Mouse (Mus musculus): ENCODE measurements at regions not wholly inside any gene's neighbourhood (a gene's known extent, or its start where the extent isn't known, plus 50 kb on each side); places are given as distances from the start of the nearest gene placed in this dataset.

DNA sequence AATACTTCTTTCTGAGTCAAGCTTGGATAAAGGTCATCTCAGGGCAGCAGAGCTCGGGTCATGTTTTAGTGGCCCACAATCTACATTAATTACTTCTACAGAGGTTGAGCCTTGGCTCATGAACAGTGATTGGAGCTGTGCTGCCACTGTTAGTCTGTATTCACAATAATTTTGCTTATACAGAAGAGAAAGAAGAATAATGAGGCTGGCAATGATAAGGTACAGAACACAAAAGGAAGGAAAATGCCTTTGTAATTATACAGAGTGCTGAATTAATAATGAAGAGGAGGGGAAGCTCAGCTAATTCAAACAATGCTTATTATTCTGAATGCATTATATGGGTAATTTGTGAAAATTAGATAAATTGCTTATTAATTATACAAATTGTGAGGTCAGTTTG is 573.9 kb upstream of the Cblb start:
- no peak for DNase-seq

DNA sequence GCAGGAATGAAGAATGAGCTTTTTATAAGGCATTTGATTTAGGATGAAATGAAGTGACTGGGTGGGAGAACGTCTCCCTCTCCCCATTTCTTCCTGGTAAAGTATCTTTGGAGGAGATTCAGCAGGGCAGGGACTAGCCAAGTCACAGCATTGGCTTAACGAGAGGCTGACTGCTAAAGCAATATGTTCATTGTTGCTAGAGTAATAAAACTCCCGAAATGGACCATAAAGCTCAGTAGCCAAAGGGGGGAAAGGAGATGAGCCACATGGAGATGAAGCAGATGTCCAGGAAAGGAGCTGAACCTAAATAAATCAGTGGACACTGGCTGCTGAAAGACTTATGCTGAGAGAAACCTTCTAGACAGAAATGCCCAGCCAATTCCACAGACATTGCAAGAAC is 555.3 kb upstream of the Cblb start:
- DNase-seq: peak; percentile 71

DNA sequence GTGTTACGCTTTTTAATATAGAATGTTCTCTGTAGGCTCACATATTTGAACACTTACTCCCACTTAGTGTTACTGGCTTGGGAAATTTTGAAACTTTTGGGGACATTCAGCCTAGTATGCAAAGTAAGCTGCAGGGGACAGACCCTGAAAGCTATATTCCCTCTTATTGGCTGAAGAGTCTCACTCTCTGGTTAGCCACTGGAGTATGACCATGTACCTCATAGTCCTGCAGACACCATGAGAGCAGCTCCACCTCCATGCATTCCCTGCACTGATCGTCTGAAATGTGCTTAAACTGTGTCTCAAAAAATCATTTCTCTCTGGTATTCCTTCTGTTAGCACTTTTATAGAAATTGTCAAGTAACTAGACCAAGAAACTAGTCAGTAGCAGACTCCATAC is 534.9 kb upstream of the Cblb start:
- no peak for DNase-seq

DNA sequence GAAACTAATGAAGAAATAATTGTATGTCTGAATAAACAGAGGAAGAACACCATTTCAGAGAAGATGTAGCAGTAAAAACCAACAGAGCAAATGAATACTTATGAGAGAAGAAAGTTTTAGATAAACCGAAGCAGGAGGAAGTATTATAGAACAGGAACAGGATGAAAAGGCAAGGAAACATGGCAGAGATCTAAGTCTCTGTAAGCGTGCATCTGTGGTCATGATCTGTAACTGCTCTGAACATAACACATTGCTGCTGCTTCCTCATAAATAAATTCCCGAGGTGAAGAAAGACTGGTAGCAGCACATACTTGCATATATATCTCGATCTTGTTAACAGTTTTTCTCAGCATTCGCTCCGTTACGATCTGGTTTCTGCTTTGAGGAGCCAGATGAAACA is 533.2 kb upstream of the Cblb start:
- DNase-seq: no peak

DNA sequence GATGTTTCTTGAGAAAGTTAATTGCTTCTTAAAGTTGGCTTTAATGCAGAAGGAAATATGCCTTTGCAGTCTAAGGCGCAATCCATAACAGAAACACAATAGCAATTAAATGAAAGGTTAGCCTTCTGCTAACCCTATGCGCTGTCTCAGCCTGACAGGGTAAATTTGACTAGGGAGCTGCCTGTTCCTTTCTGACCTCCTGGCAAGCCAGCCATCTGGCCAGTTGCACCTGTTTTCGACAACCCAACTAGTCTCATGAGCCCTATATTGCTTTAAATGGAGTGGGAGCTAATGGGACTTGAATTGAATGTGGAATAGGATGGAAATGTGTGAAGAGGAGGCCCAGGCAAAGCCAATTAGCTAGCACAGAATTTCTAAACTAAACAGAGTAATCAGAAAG is 513.9 kb upstream of the Cblb start:
- peak; percentile 86 for DNase-seq

DNA sequence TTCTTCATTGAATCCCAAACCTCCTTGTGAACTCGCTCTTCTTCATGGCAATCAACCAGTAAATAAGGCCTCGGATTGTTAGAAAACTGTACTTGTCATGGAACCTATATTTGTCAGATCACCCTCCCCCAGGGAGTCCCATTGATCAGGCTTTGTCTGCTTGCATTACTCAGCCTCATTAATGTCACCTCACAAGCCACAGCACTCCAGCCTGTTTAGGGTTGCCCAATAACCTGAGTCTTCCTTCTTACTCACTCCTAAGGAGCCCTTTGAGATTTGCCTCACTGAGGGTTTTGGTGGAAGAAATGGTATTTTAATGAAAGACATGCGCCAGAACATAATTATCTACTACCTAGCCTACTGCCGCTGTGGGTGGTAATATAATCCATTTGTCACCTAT is 510.3 kb upstream of the Cblb start:
- no peak for DNase-seq

DNA sequence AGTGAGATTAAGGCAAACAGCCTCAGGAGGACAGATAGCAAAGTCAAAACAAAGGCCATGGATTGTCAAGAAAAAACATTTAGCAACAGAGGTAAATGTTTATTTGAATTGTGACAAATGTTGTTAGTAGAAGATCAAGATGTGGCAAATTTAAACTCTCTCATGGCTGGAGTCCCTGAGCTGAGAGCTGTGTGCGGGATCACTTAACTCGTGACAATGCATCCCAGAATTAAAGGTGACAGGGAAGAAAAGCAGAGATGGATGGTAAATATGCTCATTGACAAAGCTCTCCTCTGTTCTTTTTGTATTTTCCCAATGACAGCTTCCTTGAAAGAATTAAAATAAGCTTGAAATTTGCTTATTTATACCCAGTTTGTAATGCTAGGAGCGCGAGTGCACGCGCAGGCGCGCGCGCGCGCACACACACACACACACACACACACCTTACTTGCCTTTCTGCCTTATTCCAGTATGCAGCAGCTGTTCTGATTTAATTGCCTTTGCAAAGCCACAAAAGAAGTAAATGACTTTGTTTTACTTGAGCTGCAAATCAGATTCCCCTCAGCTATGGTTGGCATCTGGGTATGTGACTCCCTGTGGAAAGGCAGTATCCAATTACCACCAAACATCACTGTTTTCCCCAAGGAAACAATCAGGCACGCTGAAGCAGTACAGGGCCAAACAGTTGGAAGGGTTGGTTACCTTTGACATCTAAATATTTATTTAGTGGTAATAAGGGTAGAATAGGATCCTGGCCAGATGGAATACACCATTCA is 509.5 kb upstream of the Cblb start:
- no peak for DNase-seq

DNA sequence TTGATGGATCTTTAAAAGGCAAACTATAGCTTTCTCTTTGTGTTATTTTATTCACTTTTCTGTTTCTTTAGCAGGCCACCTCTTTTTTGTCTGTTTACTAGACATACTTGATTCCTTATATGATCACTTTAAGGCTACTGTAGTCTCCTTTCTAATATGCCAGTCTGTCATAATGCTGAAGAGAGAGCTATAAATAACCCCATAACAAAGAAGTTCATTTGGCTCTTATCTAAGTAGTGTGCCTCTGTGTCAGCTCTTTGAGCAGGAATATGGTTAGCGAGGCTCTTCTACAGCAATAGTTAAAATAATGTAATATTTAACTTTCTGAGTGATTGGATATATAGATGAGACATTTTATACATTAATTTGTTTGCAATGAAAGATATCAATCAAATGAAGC is 507.0 kb upstream of the Cblb start:
- no peak for DNase-seq

DNA sequence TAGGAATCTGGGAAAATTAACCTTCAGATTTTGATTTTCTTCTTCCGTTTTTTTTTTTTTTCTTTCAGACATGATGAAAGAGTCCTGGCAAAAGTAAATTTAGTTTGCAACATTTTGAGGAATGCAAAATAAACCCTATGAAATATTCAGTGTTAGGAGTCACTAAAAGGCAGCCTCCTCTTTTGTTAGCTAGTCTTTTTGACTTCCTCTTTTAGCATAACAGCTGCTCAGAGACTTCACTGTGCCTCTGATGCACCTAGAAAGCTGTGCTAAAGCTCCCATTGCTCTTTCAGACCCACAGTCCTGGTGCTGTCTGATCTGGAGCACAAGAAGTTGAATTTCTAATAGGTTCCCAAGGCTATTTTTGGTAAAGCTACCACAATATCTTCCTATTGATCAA is 498.5 kb upstream of the Cblb start:
- DNase-seq: no peak

DNA sequence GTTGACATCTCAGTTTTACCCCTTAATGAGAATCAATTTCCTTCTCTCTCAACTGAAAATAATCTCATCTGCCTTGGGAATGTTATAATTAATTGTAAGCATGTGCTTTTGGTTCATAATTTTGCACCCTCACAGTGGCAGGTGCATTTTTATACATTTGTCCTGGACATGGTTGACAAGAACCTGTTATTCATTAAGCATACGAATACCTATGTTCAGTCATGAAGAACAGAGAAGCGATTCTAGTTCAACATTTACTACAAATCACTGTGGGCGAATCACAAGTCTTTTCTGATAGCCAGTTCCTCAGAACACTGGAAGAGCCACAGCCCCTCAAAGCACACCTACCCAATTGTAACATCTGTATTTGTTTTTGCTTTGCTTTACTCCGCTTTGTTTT is 487.3 kb upstream of the Cblb start:
- DNase-seq: no peak

DNA sequence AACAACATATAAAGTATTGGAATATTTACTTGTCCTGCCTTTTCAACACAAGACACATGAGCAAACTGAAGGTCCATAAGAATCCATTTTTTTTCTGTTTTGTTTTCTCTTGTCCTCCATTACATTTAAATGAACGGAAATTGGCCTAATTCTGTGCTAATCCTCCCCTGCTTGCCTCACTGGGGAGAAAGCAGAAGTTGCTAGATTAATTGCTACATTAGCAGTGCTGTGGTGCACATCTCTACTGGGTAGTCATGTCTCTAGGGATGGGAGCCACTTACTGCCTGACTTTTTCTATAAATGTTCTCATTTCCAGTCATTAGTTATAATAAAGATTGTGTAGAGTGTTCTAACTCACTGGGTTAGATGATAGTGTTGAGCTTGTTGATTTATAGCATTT is 484.0 kb upstream of the Cblb start:
- no peak for DNase-seq

DNA sequence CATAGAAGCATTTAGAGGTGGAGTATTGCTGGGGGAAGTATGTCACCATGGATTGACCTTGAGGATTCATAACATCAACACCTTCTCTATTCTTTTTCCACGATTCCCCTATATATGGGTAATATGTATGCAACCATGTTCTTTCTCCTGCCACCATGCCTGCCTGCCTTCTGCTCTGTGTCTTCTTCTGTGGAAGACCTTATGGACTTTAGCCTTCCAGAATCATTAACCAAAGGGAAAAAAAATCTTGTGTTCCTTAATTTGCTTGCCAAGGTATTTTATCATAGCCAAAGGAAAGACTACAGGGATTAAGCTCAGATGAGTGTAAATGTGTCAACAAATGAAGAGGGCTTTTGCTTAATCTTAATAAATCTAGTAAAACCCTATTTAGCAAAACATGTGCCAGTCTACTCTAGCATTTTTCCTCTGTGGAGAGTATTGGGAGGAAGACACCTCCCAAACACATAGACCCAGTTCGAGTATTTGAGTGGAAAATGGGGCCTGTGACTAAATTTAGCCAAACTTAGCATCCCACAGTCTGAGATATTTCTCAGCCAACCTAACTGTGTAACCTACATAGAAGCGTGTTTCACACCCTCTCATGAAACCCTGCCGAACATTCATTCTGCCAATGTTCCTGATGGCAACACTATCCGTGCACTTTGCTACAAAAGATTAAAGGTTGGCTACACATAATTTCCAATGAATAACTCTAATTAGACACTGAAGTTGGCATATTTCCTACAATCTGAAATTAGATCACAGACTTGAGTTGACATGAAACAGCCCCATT is 468.0 kb upstream of the Cblb start:
- DNase-seq: no peak

DNA sequence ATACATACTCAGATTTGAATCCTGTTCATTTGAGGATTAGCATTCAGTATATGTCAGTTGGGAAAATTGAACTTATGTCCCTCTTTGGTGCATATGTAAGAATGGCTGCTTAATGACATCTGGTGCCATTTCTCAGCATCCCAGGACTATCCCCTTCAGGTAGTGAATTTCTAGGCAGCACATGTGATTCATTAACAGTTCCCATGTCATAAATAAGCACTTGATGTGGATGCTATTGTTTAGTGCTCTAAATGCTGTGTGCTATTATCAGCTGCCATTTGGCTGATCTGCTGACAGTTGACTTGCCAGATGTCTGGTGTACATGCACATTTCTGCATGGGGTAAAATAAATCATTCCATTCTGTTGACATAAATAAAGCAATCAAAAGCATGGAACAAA is 467.0 kb upstream of the Cblb start:
- DNase-seq: no peak

DNA sequence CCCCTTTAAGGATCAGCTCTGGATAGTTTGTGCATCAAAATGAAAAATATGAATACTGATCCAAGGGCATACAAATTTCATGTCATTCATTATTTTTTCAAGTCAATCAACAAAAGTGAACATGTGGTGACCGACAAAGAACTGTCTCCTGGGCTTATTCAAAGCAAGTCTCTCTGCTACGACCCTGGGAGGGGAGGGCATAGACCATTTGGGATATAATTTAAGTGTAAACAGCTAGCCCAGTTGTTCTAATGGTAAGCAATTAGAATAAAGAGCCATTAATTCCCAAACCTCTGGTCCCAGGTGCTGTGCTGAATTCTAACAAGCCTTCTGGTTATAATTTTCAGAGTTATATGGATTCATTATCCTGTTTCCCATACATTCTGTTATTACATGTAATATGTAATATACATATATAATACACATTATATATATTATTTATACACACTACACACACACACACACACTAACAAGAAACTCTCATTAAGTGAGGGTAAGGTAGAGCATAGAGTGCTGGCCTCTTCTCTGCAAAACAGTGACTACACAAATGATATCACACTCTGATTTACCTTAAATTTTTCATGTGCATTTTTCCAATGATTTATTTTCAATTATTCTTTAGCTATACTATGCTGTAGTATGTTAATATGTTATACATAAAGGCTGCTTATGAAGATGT is 453.0 kb upstream of the Cblb start:
- no peak for DNase-seq

DNA sequence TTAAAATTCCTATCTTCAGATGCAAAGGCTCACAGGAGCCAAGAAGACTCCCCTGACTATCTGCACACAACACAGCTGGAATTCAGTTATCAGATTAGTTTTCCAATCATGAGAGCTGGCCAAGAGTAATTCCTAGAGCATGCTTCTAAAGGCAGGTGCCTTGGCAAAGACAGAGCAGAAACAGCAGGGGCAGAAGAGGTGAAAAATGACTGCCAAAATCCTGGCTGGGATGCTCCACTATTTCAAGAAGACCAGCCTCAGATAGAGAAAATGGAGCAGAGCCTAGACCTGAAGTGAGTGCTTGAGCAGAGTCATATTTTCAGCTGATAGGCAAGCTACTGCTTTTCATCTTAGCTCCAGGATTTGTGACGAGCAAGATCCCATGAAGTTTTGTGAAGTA is 450.5 kb upstream of the Cblb start:
- peak; percentile 65 for DNase-seq

DNA sequence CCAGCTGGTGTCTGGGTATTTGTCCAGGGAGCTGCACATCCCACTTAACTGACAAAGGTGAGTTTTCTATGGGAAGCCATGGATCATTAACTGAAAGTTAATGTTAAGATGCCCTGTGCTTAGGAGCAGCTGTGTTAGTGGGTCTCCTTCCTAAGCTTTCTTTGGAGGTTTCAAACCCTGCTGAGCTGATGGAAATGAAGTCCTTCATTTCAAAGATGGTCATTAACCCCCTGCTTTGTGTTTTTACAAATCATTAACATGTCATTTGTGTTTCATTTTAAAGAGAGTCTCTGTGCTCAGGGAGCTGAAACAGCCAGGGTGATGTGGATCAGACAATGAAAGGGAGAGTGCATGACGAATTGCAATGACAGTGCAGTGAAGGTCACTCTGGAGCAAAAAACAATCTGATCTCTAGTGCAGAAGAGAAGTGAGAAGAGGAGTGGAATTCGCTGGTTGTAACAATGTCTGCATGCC is 441.1 kb upstream of the Cblb start:
- no peak for DNase-seq

DNA sequence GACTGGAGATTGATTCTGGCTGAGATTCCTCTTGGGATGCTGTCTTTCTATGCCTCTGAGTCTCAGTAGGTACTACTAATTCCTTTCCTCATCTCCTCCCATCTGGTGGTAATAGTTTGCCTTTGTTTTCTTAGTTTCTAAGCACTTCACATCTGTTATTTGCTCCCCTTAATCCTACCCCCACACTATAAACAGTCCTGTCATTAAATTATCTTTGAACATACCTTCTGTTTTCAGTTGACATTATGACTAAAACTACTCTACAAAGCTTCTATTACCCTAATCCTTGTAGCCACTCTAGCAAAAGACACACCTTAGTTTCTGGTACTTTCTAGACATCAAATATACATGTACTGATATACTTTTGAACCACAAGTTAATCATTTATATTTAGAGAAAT is 413.4 kb upstream of the Cblb start:
- DNase-seq: no peak

DNA sequence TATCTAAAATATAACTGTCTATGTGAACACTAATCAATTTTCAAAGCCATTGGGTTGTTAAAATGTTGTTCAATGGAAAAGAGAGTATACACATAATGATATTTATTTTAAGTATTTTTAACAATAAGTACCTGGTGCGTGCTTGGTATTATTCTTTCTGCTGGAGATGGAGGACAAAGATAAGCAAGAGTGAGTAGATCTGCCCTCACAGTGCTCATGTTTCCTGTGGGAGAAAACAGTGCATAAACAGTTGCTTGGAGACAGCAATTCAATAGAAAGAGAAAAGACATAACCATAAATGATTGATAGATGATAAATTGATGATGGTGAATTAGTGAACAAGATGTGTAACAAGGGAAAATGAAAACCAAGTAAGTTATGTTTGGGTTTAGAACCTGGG is 384.4 kb upstream of the Cblb start:
- DNase-seq: no peak

DNA sequence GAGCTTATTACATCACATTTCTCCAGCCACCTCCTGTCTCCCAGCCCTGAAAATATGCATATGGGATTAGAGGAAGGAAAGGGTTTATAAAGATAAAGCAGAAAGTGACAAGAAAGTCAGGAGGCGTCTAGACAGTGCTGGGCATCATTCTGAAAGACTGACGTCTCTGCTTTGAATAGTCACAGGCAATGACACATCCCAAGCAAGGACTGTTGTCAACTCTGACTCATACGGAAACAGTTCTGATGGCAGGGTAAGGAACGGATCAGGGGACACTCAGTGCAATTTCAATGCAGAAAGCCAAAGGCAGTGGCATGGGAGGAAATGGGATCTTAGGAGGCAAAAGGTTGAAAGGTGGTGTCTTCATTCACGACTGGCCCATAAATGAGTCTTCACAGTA is 380.9 kb upstream of the Cblb start:
- DNase-seq: no peak

DNA sequence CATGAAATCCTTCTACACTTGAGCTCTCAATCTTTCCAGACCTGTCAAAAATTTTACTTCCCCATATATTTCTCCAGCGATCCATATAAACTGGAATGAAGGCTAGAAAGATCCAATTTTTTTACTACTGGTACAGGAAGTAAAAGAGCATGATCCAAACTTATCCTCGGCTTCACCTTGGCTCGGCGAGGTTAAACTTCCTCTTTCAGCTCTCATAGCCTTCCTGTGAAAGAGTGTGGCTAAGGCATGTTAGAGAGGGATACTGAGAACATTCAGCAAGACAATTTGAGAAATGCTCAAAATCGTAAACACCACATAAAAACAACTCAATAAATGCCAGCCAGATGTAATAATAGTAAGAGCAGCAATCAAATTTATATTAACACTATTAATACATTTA is 380.3 kb upstream of the Cblb start:
- DNase-seq: no peak

DNA sequence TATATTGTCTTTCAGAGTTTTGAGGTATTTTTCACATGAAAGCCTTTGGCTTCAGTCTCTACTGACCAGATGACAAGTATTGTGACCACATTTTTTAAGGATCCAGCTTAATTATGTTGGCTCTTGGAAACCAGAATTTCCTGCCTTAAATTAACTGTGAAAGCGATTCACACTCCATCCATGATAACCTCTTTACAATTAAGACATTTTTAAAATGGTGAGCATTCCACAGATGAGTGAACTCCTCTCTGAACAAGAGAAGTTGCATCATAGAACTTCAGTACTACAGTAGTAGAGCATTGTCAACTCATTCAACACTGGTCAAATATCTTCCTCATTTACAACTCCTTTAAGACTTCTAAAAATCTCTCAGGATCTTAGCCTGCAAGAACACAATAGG is 369.3 kb upstream of the Cblb start:
- DNase-seq: no peak

DNA sequence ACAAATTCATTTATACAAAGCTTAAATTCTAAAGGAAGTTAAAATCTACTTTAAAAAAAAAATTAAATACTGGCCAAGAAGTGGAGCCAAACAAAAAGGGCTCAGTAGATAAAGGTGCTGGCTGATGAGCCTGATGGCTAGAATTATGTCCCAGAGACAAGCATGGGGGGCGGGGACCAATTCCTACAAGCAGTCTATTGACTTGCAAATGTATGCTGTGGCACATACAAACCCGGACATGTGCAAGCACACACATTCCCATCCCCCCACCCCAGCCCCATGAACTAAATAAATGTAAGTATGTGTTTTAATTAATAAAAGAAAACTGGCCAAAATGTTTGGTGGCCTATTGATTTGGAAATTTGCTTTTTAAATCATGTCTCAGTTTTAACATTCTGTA is 366.7 kb upstream of the Cblb start:
- DNase-seq: no peak

DNA sequence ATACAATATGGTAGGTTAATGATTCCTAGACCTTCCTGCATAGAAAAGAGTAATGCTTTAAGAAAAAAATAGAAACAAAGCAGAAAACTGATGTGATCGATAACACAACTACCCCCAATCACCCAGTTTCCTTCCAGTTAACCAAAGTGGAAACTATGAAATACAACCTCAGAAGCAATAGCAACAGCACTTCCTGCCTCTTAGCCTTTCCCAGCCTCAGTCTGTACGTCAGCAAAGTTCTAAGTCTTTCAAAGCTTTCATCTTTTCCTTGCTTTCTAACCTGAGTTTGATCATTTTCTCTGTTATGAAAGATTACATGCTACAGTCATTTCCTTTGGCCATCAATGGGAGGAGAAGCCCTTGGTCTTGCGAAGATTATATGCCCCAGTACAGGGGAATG is 355.9 kb upstream of the Cblb start:
- DNase-seq: no peak

DNA sequence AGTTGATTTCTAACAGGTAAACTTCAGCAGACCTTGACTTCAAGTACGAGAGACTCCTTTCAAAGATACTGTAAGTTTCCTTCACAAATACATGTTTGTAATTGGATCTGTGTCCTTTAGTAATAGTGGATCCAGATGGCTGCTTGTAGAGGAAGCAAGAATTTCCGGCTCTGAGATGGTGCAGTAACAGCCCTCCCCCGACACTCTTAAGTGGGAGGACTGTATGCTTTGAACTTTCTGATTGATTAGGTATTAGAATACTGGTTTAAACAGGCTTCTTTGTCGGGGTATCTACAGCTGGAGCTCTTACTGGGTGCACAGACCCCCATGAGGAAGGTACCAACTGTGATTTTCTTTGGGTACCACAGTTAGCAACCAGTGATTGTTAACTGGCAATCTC is 355.0 kb upstream of the Cblb start:
- no peak for DNase-seq
